Mouse (Mus musculus) embryo, embryonic 11 days (tissue): ENCODE measurements at regions not wholly inside any gene's neighbourhood (a gene's known extent, or its start where the extent isn't known, plus 50 kb on each side); places are given as distances from the start of the nearest gene placed in this dataset.

Experiments used
- DNase-seq: peaks from one replicate; pipeline ENCODE4 v3.0.0-alpha.2; 2015

GRCm38 (mm10) chr1:63828174-63828844 is 59.2 kb upstream of the 4933402D24Rik start:
- peak; percentile 44 for DNase-seq

GRCm38 (mm10) chr1:63820614-63821270 is 51.7 kb upstream of the 4933402D24Rik start:
- no peak for DNase-seq

DNA sequence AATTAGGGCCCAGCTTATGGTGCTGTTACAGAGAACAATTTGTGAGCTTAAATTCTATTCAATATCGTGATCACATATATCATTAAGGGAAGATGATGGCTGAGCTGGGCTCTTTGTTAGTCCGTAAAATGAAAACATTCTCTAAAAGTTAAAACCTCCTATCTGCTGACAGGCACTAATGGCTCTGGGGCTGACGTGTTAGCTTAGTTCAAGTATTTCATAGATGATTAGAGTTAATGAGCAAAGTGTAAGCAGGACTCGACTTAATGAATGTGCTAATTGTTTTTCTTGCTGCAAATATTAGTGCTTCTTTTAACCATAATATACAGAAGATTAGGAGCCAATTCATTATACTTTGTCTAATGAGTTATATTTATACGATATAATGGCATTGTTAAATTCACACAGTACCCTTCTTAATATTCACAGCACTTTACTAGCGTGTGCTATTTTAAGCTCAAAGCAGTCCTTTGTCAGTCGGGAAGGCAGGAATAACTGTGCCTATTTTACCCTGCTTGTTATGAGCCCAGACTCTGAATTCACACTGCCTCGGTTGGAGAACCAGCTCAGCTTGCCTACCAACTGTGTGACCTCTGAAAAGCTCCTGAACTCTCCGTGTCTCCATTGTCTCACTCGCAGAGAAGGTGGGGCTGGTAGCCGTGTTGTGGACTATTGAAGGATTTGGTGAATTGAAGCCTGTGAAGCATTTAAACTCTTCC is 50.6 kb upstream of the 4933402D24Rik start:
- DNase-seq = peak; percentile 35
